Mouse (Mus musculus) neural tube, embryonic 12.5 days (tissue): ENCODE results near the gene Susd6. TPM values are rescaled to one million over a fixed set of nuclear protein-coding genes. Genes with fewer than 3 reads are reported as not detected.

Experiments
- ATAC-seq: fragments of 200-750 bp; cut with Nextera tagmentation; 2 replicates; pipeline ENCODE4 v1.8.0; 2017; ENCODE audit warnings: low read depth, mild to moderate bottlenecking, moderate TSS enrichment, moderate library complexity; ENCODE audit not compliant: low FRiP score
- H3K27ac ChIP-seq: fragments of 300-500 bp; sonication (generic); 2 replicates; pipeline ENCODE4 v1.5.1; 2016
- H3K27me3 ChIP-seq: fragments of 300-500 bp; sonication (generic); replicated peaks from 2 replicates; pipeline ENCODE4 v1.6.1; 2016; ENCODE audit warnings: mild to moderate bottlenecking
- H3K36me3 ChIP-seq: fragments of 300-500 bp; sonication (generic); 2 replicates; pipeline ENCODE4 v1.6.1; 2016; ENCODE audit warnings: mild to moderate bottlenecking
- H3K4me1 ChIP-seq: fragments of 300-500 bp; sonication (generic); 2 replicates; pipeline ENCODE4 v1.6.1; 2016
- H3K4me2 ChIP-seq: fragments of 300-500 bp; sonication (generic); replicated peaks from 2 replicates; pipeline ENCODE4 v1.6.1; 2016; ENCODE audit warnings: mild to moderate bottlenecking
- H3K4me3 ChIP-seq: fragments of 300-500 bp; sonication (generic); 2 replicates; pipeline ENCODE4 v1.5.1; 2016
- H3K9ac ChIP-seq: fragments of 300-500 bp; sonication (generic); 2 replicates; pipeline ENCODE4 v1.6.1; 2016; ENCODE audit warnings: mild to moderate bottlenecking
- H3K9me3 ChIP-seq: fragments of 300-500 bp; sonication (generic); 2 replicates; pipeline ENCODE4 v1.6.1; 2016; ENCODE audit warnings: mild to moderate bottlenecking
- WGBS: fragments of 180-500 bp; shearing (Covaris S2); methylation state at CpG from one replicate; pipeline ENCODE4 v1.1.7; 2016; 5-methylcytosine and 5-hydroxymethylcytosine counted together
- polyA plus RNA-seq: library from polyadenylated mRNA; unstranded; fragments of >200 nt; fragmentation: Nextera tagmentation; extraction: Ambion mirVana; gene quantifications from 2 replicates; pipeline ENCODE4 v1.2.1, GENCODE M21; 2016

The Susd6 gene
- polyA plus RNA-seq, 1 experiment from 2014 or later: 19.5 TPM

DNA sequence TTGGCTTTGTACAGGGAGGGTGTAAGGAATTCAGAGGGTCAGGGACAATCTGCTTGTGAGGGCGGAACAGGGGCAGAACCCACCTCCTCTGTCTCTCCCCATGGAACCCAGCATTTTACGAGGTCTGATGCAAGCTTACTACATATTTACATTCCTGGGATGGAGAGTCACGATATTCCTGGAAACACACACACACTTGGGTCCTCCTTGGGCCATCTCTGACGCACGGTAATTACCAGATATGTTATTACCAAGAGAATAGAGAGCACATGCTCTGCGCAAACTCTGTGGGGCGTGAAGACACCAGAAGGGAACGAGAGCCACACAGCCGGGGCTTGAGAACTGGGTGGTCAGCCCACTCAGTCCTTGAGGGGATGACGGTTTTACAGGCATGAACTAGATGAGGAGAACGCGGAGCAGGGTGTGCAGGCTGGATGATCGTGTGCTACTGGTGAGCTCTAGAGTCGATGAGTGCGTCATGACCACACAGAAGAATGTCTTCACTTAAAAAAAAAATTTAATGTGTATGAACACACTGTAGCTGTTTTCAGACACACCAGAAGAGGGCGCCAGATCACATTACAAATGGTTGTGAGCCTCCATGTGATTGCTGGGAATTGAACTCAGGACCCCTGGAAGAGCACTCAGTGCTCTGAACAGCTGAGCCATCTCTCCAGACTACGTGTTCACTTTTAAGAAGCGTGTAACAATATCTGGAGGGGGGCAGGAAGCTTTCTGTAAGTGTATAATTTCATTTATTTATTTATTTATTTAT lies 103.6 kb downstream of the Susd6 start:
- Histone ChIP-seq H3K4me1 (no peaks in the 10 kb centered on the region), H3K4me3 (no peak overlapping the region), H3K9me3 (no peaks in the 10 kb centered on the region), H3K9ac (no peak overlapping the region), H3K4me2 (no peak overlapping the region), H3K27me3 (no peaks in the 10 kb centered on the region), H3K36me3 (no peaks in the 10 kb centered on the region), H3K27ac (no peak overlapping the region)
- WGBS: 87% methylated on average over 18 of the region's 18 CpGs
- no peak for ATAC-seq

DNA sequence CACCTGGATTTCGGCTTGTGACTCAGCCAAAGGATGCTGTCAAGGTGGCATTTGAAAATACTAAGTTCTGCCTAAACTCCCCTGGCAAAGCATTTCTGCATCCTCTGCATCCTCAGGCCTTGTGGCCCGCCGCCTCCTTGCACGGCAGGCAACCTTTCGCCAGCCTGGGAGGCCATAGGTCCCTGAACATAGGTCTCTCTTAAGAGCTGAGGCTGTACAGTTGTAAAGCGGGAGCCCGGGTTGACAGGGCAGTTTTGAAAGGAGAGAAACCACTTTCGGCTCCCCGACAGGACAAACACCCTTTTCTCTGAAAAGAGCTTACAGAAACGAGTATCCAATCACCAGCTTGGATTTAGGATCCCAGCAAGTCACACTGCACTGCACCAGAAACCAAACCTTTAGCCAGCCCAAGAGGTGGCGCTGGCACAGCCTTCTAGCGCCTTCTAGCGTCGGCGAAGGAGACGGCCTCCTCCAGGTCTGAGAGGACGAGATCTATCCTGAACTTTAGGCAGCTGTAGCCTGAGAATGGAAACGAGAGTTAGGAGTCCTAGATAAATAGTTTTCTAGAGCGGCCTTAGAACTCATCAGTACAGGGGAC lies 104.8 kb downstream of the Susd6 start:
- 0 out of 2 replicates have a peak overlapping the region, but pooled peaks have one; percentile 4 for H3K9ac ChIP-seq
- peak overlapping the region; percentile 53 for H3K4me2 ChIP-seq
- no peaks in the 10 kb centered on the region for H3K36me3 ChIP-seq
- peak; percentile 89 for ATAC-seq
- no peaks in the 10 kb centered on the region for H3K9me3 ChIP-seq
- WGBS: 13% methylated on average over 19 of the region's 19 CpGs
- H3K27me3 ChIP-seq: no peaks in the 10 kb centered on the region
- H3K27ac ChIP-seq: no peak overlapping the region
- H3K4me1 ChIP-seq: no peaks in the 10 kb centered on the region
- H3K4me3 ChIP-seq: peak overlapping the region; percentile 12; the same call in 1 of the 2 replicates

DNA sequence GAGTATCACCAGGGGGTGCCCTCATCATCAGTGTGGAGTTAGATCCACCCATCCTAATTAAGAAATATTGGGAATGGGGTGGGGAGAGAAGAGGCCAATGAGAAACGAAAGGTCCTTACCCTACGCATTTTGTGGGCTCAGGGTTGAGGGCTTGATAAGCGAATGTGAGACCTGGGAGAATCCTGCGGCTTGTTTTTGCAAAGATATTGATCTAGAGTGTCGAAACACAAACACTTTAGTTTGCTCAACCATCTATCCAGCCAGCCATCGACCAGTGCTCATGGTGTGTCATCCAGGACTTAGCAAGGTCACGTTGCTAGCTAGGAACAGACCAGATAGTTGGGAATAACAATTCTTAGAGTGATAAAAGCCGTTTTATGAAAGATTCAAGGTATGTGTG lies 119.3 kb downstream of the Susd6 start:
- no peak overlapping the region for H3K9ac ChIP-seq
- no peak for ATAC-seq
- no peaks in the 10 kb centered on the region for H3K36me3 ChIP-seq
- no peak overlapping the region for H3K4me2 ChIP-seq
- WGBS: 90% methylated on average over 8 of the region's 8 CpGs
- no peaks in the 10 kb centered on the region for H3K9me3 ChIP-seq
- H3K27ac ChIP-seq: no peak overlapping the region
- H3K27me3 ChIP-seq: no peaks in the 10 kb centered on the region
- H3K4me3 ChIP-seq: no peak overlapping the region
- no peaks in the 10 kb centered on the region for H3K4me1 ChIP-seq

DNA sequence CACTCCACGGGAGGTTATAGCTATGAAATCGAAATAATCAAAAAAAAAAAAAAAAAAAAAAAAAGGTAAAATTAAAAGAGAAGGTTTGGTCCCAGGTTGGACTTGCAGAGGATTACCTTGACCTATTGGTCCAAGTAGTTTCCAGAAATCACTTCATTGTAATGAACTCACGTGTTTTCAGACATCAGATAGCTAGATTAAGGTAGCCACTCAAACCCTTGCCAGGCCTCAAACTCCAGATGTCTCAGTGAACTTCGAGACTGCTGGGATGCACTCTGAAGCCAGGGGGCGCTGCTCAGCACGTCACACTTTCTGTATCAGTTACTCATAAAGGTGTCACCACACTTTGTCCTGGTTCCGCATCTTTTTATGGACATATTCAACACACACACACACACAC lies 127.5 kb downstream of the Susd6 start:
- no peaks in the 10 kb centered on the region for H3K9me3 ChIP-seq
- H3K4me2 ChIP-seq: no peak overlapping the region

DNA sequence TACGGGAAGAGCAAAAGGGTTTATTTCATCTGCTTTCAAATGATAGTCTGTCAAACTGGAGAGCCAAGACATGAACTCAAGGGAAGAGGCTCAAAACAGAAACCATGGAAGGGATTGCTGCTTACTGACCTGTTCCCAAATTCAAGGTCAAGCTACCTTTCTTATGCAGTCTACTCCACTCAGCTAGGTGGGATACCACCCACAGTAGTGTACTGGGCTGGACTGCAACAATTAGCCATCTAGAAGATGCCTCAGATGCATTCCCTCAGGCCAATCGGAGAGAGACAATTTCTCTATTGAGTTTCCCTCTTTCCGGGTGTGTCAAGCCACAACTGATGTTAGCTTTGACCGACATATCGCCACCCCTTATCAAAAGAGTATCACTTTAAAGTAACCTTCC lies 131.0 kb downstream of the Susd6 start:
- ATAC-seq: no peak
- Histone ChIP-seq H3K27ac (no peak overlapping the region), H3K9me3 (no peaks in the 10 kb centered on the region), H3K4me2 (no peak overlapping the region), H3K36me3 (no peaks in the 10 kb centered on the region), H3K4me3 (no peak overlapping the region), H3K9ac (no peak overlapping the region), H3K27me3 (no peaks in the 10 kb centered on the region), H3K4me1 (no peaks in the 10 kb centered on the region)
- 92% methylated on average over 5 of the region's 5 CpGs for WGBS

More for the DNA sequence above, 127.5 kb downstream of the Susd6 start:
- H3K9ac ChIP-seq: no peak overlapping the region
- 62% methylated on average over 7 of the region's 7 CpGs for WGBS
- H3K36me3 ChIP-seq: no peaks in the 10 kb centered on the region
- no peaks in the 10 kb centered on the region for H3K27me3 ChIP-seq
- no peaks in the 10 kb centered on the region for H3K4me1 ChIP-seq
- H3K4me3 ChIP-seq: no peak overlapping the region
- no peak overlapping the region for H3K27ac ChIP-seq
- ATAC-seq: no peak

DNA sequence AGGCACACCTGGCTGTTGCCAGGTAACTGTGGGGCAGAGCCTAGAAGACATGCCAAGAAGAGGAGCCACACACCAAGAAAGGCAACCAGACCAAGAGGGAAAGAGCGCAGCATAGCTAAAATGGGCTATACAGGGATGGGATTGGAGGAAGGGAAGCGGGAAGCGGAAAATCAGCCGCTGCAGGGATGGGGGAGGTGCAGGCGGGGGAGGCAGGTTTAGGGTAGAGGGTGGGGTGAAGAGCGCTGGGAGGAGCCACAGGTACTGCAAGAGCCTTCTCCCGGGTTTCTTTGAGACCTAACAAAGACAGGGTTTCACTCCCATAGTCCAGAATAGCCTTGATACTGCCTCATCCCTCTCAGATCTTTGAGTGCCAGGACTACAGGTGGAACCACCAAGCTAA lies 132.6 kb downstream of the Susd6 start:
- H3K4me3 ChIP-seq: no peak overlapping the region
- H3K27ac ChIP-seq: no peak overlapping the region
- H3K9ac ChIP-seq: no peak overlapping the region
- ATAC-seq: no peak
- H3K9me3 ChIP-seq: no peaks in the 10 kb centered on the region
- H3K36me3 ChIP-seq: no peaks in the 10 kb centered on the region
- no peaks in the 10 kb centered on the region for H3K4me1 ChIP-seq
- no peaks in the 10 kb centered on the region for H3K27me3 ChIP-seq
- peak overlapping the region; percentile 30 for H3K4me2 ChIP-seq
- 9% methylated on average over 7 of the region's 7 CpGs for WGBS

DNA sequence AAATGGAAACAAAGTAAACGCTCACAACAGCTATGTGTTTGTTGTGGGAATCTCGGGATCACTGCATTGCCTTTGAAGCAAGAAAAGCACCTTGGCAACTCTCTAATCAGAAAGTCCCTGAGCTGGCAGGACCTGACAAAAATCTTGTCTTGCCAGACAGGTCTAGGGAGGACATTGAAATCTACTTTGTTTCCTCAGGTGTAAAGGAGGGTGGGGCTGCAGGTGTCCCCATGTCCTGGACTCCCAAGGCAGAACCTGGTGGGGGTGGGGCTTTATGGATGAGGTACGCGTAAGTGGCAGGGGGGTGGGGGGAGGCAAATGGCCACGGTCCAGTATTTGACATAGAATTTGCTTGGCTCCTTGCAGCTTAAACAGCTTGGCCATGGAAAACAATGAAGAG lies 133.3 kb downstream of the Susd6 start:
- Histone ChIP-seq H3K4me2 (no peak overlapping the region), H3K9ac (no peak overlapping the region), H3K9me3 (no peaks in the 10 kb centered on the region), H3K27ac (no peak overlapping the region), H3K27me3 (no peaks in the 10 kb centered on the region), H3K4me1 (no peaks in the 10 kb centered on the region), H3K36me3 (no peaks in the 10 kb centered on the region), H3K4me3 (no peak overlapping the region)
- WGBS: 71% methylated on average over 5 of the region's 5 CpGs
- no peak for ATAC-seq

DNA sequence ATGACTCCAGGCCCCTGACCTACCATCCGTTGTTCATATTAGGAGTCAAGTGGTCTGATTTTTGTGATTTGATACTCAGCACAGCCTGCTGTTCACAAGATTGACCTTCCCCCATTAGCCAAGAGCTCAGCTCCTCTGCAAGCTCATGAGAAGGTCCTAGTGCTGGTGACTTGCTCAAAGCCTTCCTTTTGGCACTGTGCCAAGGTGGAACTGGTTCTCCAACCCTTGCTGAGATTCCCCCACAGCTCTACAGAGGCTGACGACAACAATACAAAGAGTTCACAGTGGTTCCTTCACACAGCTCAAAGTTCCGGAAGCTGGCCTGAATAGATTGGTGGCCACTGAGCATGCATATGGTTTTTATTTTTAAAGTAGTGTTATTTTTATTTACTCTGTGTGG lies 133.9 kb downstream of the Susd6 start:
- Histone ChIP-seq H3K4me3 (no peak overlapping the region), H3K36me3 (no peaks in the 10 kb centered on the region), H3K4me1 (no peaks in the 10 kb centered on the region), H3K9ac (no peak overlapping the region), H3K27me3 (no peaks in the 10 kb centered on the region), H3K9me3 (no peaks in the 10 kb centered on the region), H3K27ac (no peak overlapping the region), H3K4me2 (no peak overlapping the region)
- 75% methylated on average over 3 of the region's 3 CpGs for WGBS
- no peak for ATAC-seq

DNA sequence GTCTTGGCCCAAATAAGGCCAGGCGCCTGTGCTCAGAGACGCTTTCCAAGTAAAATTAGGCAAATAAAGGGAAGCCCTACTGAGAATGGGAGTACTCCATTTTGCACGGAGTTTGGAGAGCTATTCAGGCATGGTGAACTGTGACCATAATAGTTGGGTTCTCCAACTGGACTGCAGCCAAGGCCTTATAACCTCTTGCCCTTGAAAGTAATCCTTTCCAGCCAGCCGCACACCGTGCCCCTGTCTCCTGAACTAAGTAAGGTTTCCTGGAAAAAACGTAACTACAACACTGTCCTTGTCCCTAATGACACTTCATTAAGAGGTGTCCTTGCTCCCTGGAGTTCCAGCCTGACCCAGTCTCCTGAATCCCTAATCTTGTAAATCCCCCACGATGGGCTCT lies 135.6 kb downstream of the Susd6 start:
- Histone ChIP-seq H3K36me3 (no peaks in the 10 kb centered on the region), H3K4me2 (no peak overlapping the region), H3K27ac (no peak overlapping the region), H3K9ac (no peak overlapping the region), H3K27me3 (no peaks in the 10 kb centered on the region), H3K9me3 (no peaks in the 10 kb centered on the region), H3K4me3 (no peak overlapping the region), H3K4me1 (no peaks in the 10 kb centered on the region)
- no peak for ATAC-seq
- 57% methylated on average over 7 of the region's 7 CpGs for WGBS

DNA sequence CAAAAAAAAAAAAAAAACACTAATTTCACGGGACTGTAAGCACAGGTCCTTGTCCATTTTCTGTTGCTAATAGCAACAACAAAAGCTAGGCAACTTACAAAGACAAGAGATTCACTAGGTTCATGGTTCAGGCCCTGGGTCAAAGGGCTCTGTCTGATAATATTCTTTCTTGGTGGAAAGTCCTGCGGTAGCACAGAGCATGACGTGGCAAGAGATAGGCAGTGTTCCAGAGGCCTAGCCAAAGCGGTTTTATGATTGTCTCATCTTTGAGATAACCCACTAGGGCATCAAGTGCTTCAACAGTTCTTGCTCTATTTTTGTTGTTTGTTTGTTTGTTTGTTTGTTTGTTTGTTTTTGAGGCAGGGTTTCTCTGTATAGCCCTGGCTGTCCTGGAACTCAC lies 136.2 kb downstream of the Susd6 start:
- Histone ChIP-seq H3K27me3 (no peaks in the 10 kb centered on the region), H3K36me3 (no peaks in the 10 kb centered on the region), H3K4me2 (no peak overlapping the region), H3K27ac (no peak overlapping the region), H3K9me3 (no peaks in the 10 kb centered on the region), H3K9ac (no peak overlapping the region), H3K4me3 (no peak overlapping the region), H3K4me1 (no peaks in the 10 kb centered on the region)
- ATAC-seq: no peak
- 89% methylated on average over 4 of the region's 4 CpGs for WGBS

DNA sequence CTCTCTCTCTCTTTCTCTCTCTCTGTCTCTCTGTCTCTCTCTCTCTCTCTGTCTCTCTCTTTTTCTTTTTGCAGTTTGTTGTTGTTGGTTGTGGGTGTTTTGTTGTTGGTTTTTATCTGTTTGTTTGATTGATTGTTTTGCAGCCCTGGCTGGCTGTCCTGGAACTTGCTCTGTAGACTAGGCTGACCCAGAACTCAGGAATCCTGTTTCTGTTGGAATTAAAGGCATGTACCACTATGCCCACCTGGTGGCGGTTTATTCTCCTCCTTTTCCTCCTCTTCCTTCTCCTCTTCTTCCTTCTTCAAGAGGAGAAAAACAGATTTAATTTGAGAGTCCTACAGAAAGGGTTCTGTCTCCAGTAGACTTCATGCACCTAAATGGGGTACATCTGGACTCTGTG lies 137.2 kb downstream of the Susd6 start:
- no peak overlapping the region for H3K9ac ChIP-seq
- no peaks in the 10 kb centered on the region for H3K36me3 ChIP-seq
- H3K27me3 ChIP-seq: no peaks in the 10 kb centered on the region
- no peaks in the 10 kb centered on the region for H3K9me3 ChIP-seq
- WGBS: 85% methylated on average over 1 of the region's 1 CpGs
- H3K4me2 ChIP-seq: no peak overlapping the region
- no peak for ATAC-seq
- no peaks in the 10 kb centered on the region for H3K4me1 ChIP-seq
- no peak overlapping the region for H3K4me3 ChIP-seq
- no peak overlapping the region for H3K27ac ChIP-seq

DNA sequence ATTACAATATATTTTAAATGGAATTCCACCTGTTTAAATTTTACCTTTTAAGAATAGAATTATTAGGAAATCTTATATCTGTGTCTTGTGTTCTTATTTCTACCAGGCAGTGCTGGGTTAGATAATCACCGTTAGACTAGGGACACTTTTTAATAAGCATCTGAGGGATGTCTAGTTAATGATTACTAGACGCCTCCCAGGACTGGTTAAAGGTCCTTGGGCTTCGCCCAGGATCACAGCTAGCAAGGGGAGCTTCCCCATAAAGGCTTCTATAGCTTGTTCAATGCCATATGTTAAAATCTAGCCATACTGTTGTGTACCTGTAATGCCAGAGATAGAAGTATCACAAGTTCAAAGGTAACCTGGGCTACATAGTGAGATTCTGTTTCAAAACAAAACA lies 138.6 kb downstream of the Susd6 start:
- Histone ChIP-seq H3K27me3 (no peaks in the 10 kb centered on the region), H3K9me3 (no peaks in the 10 kb centered on the region), H3K4me1 (no peaks in the 10 kb centered on the region), H3K4me2 (no peak overlapping the region), H3K4me3 (no peak overlapping the region), H3K27ac (no peak overlapping the region), H3K9ac (no peak overlapping the region), H3K36me3 (no peaks in the 10 kb centered on the region)
- ATAC-seq: no peak
- 77% methylated on average over 3 of the region's 3 CpGs for WGBS

DNA sequence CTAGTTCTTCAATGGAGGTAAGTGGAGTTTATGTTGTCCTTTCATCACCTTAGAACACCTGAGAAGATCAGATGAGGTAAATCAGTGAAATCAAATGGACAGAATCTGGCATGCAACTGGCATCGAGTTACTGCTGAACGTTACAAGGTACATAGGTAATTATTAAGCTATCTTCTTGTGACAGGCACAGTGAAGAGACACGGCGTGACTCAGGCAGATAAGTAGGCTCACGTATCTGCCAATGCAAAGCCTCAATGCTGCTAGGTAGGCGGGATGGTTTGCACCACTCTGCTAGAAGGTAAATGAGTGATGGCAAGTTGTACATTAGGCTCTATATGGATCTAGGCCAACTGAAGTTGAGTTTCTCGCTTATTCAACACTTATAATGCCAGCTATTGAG lies 139.8 kb downstream of the Susd6 start:
- no peak for ATAC-seq
- Histone ChIP-seq H3K36me3 (no peaks in the 10 kb centered on the region), H3K4me1 (no peaks in the 10 kb centered on the region), H3K27me3 (no peaks in the 10 kb centered on the region), H3K27ac (no peak overlapping the region), H3K9me3 (no peaks in the 10 kb centered on the region), H3K4me3 (no peak overlapping the region), H3K9ac (no peak overlapping the region), H3K4me2 (no peak overlapping the region)
- 91% methylated on average over 7 of the region's 7 CpGs for WGBS
